ENCODE assay signal across 11 mouse cellular contexts in the genomic region with DNA sequence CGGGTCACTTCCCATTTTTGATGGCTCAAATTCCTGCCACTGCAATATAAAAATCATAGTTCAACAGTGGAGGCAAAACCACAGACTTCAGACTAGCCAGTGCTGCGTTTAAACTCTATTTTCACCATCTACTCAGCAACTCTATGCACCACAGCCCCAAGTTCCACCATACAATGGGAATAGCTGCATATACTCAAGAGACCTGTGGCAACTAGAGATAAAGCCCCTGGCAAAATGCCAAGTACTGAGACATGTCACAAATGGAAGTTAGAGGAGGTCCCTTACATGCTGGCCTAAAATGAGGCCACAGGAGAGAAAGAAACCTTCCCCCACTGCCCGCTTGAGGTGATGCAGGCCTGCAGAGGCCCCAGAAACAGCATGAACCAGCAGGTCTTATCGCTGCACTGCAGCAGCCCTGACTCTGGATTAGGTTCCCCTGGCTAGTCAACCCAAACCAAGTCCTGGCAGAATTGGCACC.
DNase-seq lines count a peak whose midpoint lies in the region; ATAC-seq lines count a peak whose summit lies in the region.
"Had no signal": no experiment of that assay in that cellular context is flagged by ENCODE, and none has a peak within 500 bp of the region (broad histone marks: within the 10 kb centered on the region; RNA-seq: fewer than 3 reads in every experiment).

No protein-coding gene starts in this region.

- WGBS in liver, embryonic 12.5 days (ENCODE audit: insufficient replicate concordance), result 39% methylated on average over 4 of the region's 4 CpGs

- no peaks in the 10 kb centered on the region for H3K36me3 ChIP-seq in liver, embryonic 12.5 days
- H3K36me3 ChIP-seq: limb, embryonic 10.5 days had no signal

- peak overlapping the region; percentile 8; the same call in 1 of the 2 replicates for H3K27ac ChIP-seq in liver, embryonic 12.5 days
- H3K27ac ChIP-seq: limb, embryonic 10.5 days had no signal

- no peak overlapping the region for H3K9ac ChIP-seq in liver, embryonic 12.5 days

- peak; percentile 34 to 48 for DNase-seq in heart, adult 18-20 months
- no peak for DNase-seq in heart, adult 8-10 months (ENCODE audit: low spot score)
- peak; percentile 2 for DNase-seq in A20 (ENCODE audit: low read depth, low spot score)
- DNase-seq in gastrocnemius, postnatal 10 days, result no peak
- no peak for DNase-seq in embryo, embryonic 11 days
- DNase-seq in thymus, postnatal 4 days, result no peak
- DNase-seq: kidney, adult 11 months had no signal

- peaks cover 16% of the 10 kb centered on the region for H3K4me1 ChIP-seq in liver, embryonic 12.5 days

- ATAC-seq in erythroid progenitor cell, adult 5-6 weeks (replicated peaks; ENCODE audit: low FRiP score, poor library complexity, severe bottlenecking), result peak; percentile 76
- peak; percentile 84 for ATAC-seq in liver, embryonic 12.5 days
- ATAC-seq: CD4-positive, CD25-positive, alpha-beta regulatory T cell, adult 4 months had no signal

- no peaks in the 10 kb centered on the region for H3K27me3 ChIP-seq in liver, embryonic 12.5 days (replicated peaks)

- no peak overlapping the region for H3K4me3 ChIP-seq in liver, embryonic 12.5 days
- H3K4me3 ChIP-seq: limb, embryonic 10.5 days had no signal

- no peak overlapping the region for H3K4me2 ChIP-seq in liver, embryonic 12.5 days

- no peaks in the 10 kb centered on the region for H3K9me3 ChIP-seq in liver, embryonic 12.5 days (replicated peaks)
- H3K9me3 ChIP-seq: limb, embryonic 10.5 days had no signal

Comparison
In these comparisons a context has a peak if more than half of its experiments do, and no peak if none do; other contexts are left out.
1. DNase-seq: peak in heart, adult 18-20 months (2 of 2) and A20 (single experiment); none in heart, adult 8-10 months (single experiment), gastrocnemius, postnatal 10 days (single experiment), embryo, embryonic 11 days (single experiment) and thymus, postnatal 4 days (single experiment).